Mouse (Mus musculus) bone marrow, adult 2 months (tissue): ENCODE data around the gene Srpx2.

Source experiments
- CTCF ChIP-seq: fragments of 200-500 bp; IDR thresholded peaks from 2 replicates; pipeline ENCODE4 v1.5.1; 2011; ENCODE audit warnings: low read length, control low read depth; ENCODE audit not compliant: control insufficient read depth, insufficient read depth
- POLR2A ChIP-seq: fragments of 200-500 bp; IDR thresholded peaks from 2 replicates; pipeline ENCODE4 v1.6.1; 2011; ENCODE audit warnings: low read depth, mild to moderate bottlenecking, control low read depth, low read length, borderline replicate concordance; ENCODE audit not compliant: control insufficient read depth

DNA sequence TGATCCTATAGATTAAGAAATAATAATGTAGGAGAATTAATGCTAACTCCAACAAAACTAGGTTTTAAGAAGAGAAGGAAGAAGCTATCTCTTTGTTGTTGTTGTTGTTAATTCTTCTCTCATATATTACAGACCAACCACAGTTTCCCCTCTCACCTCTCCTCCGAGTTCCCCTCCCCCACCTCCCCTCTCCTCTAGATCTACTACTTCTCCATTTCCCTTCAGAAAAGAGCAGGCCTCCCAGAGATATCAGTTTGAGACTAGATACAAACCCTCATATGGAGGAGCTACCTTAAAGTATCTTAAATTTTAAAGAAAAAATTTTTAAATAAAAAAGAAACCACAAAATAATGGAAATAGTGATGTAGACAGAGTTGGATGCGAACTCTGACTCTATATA lies 56.4 kb downstream of the Srpx2 start:
- TF ChIP-seq CTCF (no peak), POLR2A (no peak)
